ENCODE assay signal across 16 mouse cellular contexts in the genomic region with DNA sequence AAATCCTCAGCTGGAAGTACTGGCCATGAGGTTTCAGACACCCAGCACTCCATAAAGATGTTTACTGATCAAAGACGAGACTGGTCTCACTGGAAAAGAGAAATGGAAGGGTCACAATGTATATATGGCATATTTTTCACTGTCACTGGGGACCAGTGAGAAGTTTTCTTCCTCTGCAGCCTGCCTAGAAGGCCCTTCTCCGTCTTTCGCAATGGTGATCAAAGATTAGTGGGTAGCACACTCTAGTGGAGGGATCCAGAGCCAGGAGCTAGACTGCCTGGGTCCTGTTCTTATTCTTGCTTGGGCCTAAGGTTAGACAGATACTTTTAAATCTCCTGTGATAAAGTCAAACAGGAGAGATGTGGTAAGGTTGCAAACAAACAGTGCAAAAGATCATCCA.
DNase-seq lines count a peak whose midpoint lies in the region; ATAC-seq and TF ChIP-seq lines count a peak whose summit lies in the region.
"Had no signal": no experiment of that assay in that cellular context is flagged by ENCODE, and none has a peak within 500 bp of the region (broad histone marks: within the 10 kb centered on the region; RNA-seq: fewer than 3 reads in every experiment).

No protein-coding gene starts in this region.

- no peak for TF ChIP-seq EP300 in liver, embryonic 14.5 days (IDR thresholded peaks at IDR 0.05; ENCODE audit: low read depth)

- no peak overlapping the region for H3K4me2 ChIP-seq in hindbrain, embryonic 11.5 days (replicated peaks; ENCODE audit: low read depth, low read length)
- H3K4me2 ChIP-seq in hindbrain, embryonic 13.5 days: no peak overlapping the region
- no peak overlapping the region for H3K4me2 ChIP-seq in liver, embryonic 14.5 days (ENCODE audit: low read depth)
- H3K4me2 ChIP-seq in liver, embryonic 12.5 days: no peak overlapping the region

- 0 out of 2 replicates have a peak, but pooled peaks cover 2% of the 10 kb centered on the region for H3K4me1 ChIP-seq in hindbrain, embryonic 11.5 days (replicated peaks; ENCODE audit: control insufficient read depth, insufficient read depth, low read length)
- H3K4me1 ChIP-seq in hindbrain, embryonic 13.5 days (replicated peaks): peaks cover 20% of the 10 kb centered on the region
- no peaks in the 10 kb centered on the region for H3K4me1 ChIP-seq in liver, embryonic 14.5 days (replicated peaks; ENCODE audit: control insufficient read depth in 2 of 2, insufficient read depth in 2 of 2, low read length in 1 of 2)
- no peaks in the 10 kb centered on the region for H3K4me1 ChIP-seq in liver, embryonic 12.5 days
- H3K4me1 ChIP-seq in cortical plate, adult 2 months (ENCODE audit: control insufficient read depth, insufficient read depth, low read length): peaks cover 2% of the 10 kb centered on the region; the same call in 1 of the 2 replicates
- no peaks in the 10 kb centered on the region for H3K4me1 ChIP-seq in lung, adult 2 months (ENCODE audit: control insufficient read depth, insufficient read depth, low read length)
- H3K4me1 ChIP-seq: heart, embryonic 10.5 days had no signal

- peaks cover 13% of the 10 kb centered on the region; the same call in 1 of the 2 replicates for H3K27me3 ChIP-seq in hindbrain, embryonic 11.5 days (ENCODE audit: control insufficient read depth, insufficient read depth, low read length)
- peaks cover 36% of the 10 kb centered on the region for H3K27me3 ChIP-seq in hindbrain, embryonic 13.5 days
- no peaks in the 10 kb centered on the region for H3K27me3 ChIP-seq in liver, embryonic 14.5 days (ENCODE audit: control insufficient read depth, insufficient read depth, low read length)
- H3K27me3 ChIP-seq in liver, embryonic 12.5 days (replicated peaks): no peaks in the 10 kb centered on the region
- H3K27me3 ChIP-seq: CH12.LX, Patski had no signal

- TF ChIP-seq CTCF in liver, embryonic 14.5 days (IDR thresholded peaks at IDR 0.05; ENCODE audit: low read depth): peak; percentile 7; the same call in 1 of the 2 replicates
- TF ChIP-seq CTCF in cortical plate, adult 2 months (IDR thresholded peaks at IDR 0.05; ENCODE audit: extremely low read depth, insufficient read depth, low read length): 0 out of 2 replicates have a peak, but pooled peaks have one; percentile 34
- no peak for TF ChIP-seq CTCF in lung, adult 2 months (IDR thresholded peaks at IDR 0.05; ENCODE audit: insufficient read depth, low read length)

- WGBS in hindbrain, embryonic 11.5 days: 44% methylated on average over 3 of the region's 3 CpGs
- 40% methylated on average over 3 of the region's 3 CpGs for WGBS in hindbrain, embryonic 13.5 days
- WGBS in liver, embryonic 14.5 days (ENCODE audit: insufficient replicate concordance): 30% methylated on average over 3 of the region's 3 CpGs
- WGBS in liver, embryonic 12.5 days (ENCODE audit: insufficient replicate concordance): 50% methylated on average over 3 of the region's 3 CpGs
- 53% methylated on average over 3 of the region's 3 CpGs for WGBS in lung, adult 2 months

- no peak overlapping the region for H3K27ac ChIP-seq in hindbrain, embryonic 11.5 days (ENCODE audit: low read depth, low read length)
- H3K27ac ChIP-seq in hindbrain, embryonic 13.5 days: no peak overlapping the region
- no peak overlapping the region for H3K27ac ChIP-seq in liver, embryonic 14.5 days
- H3K27ac ChIP-seq in liver, embryonic 12.5 days: no peak overlapping the region
- H3K27ac ChIP-seq in cortical plate, adult 2 months (ENCODE audit: insufficient read depth, low read length): no peak overlapping the region
- H3K27ac ChIP-seq: heart, embryonic 10.5 days had no signal

- no peak overlapping the region for H3K4me3 ChIP-seq in hindbrain, embryonic 11.5 days (ENCODE audit: low read depth, low read length)
- no peak overlapping the region for H3K4me3 ChIP-seq in hindbrain, embryonic 13.5 days
- H3K4me3 ChIP-seq in liver, embryonic 14.5 days (ENCODE audit: insufficient read depth in 1 of 2, low read depth in 2 of 2, low read length in 2 of 2): no peak overlapping the region
- H3K4me3 ChIP-seq in liver, embryonic 12.5 days: no peak overlapping the region
- H3K4me3 ChIP-seq in cortical plate, adult 2 months (ENCODE audit: insufficient read depth, low read length): no peak overlapping the region
- H3K4me3 ChIP-seq in lung, adult 2 months (replicated peaks; ENCODE audit: extremely low read depth, low read depth, low read length): no peak overlapping the region
- H3K4me3 ChIP-seq: heart, embryonic 10.5 days had no signal

- no peak for TF ChIP-seq POLR2A in cortical plate, adult 2 months (IDR thresholded peaks at IDR 0.05; ENCODE audit: extremely low read depth, insufficient read depth, low read length)
- TF ChIP-seq POLR2A in lung, adult 2 months (IDR thresholded peaks at IDR 0.05; ENCODE audit: borderline replicate concordance, extremely low read depth, low read depth, low read length): no peak

- no peaks in the 10 kb centered on the region for H3K36me3 ChIP-seq in hindbrain, embryonic 11.5 days (ENCODE audit: control insufficient read depth, insufficient read depth, low read length)
- no peaks in the 10 kb centered on the region for H3K36me3 ChIP-seq in hindbrain, embryonic 13.5 days
- H3K36me3 ChIP-seq in liver, embryonic 14.5 days (replicated peaks; ENCODE audit: control insufficient read depth, insufficient read depth, low read depth): no peaks in the 10 kb centered on the region
- no peaks in the 10 kb centered on the region for H3K36me3 ChIP-seq in liver, embryonic 12.5 days
- H3K36me3 ChIP-seq: heart, embryonic 10.5 days had no signal

- no peak for ATAC-seq in hindbrain, embryonic 11.5 days (ENCODE audit: low FRiP score)
- no peak for ATAC-seq in hindbrain, embryonic 13.5 days (ENCODE audit: low FRiP score)
- ATAC-seq in liver, embryonic 14.5 days (ENCODE audit: insufficient read depth): no peak
- no peak for ATAC-seq in liver, embryonic 12.5 days
- ATAC-seq: Patski had no signal

- DNase-seq in hindbrain, embryonic 11.5 days (ENCODE audit: low spot score): peak; percentile 35
- no peak for DNase-seq in liver, embryonic 14.5 days (ENCODE audit: low read depth in 3 of 3, low spot score in 3 of 3)
- DNase-seq in fibroblast of lung, adult 2 months (ENCODE audit: low read depth): peak; percentile 2
- DNase-seq in lung, adult 2 months: no peak
- DNase-seq in kidney, postnatal 36 days: no peak
- DNase-seq: adrenal gland, adult 2 months; gastrocnemius, postnatal 10 days; kidney, adult 9 months; lung, adult 18-20 months; thymus, adult 2 months had no signal

- H3K9me3 ChIP-seq in hindbrain, embryonic 11.5 days (ENCODE audit: control insufficient read depth, low read length): no peaks in the 10 kb centered on the region
- H3K9me3 ChIP-seq in hindbrain, embryonic 13.5 days: no peaks in the 10 kb centered on the region
- no peaks in the 10 kb centered on the region for H3K9me3 ChIP-seq in liver, embryonic 14.5 days (ENCODE audit: control insufficient read depth, low read length)
- H3K9me3 ChIP-seq in liver, embryonic 12.5 days (replicated peaks): no peaks in the 10 kb centered on the region
- H3K9me3 ChIP-seq: heart, embryonic 10.5 days had no signal

- H3K9ac ChIP-seq in hindbrain, embryonic 11.5 days (ENCODE audit: low read depth, low read length): no peak overlapping the region
- H3K9ac ChIP-seq in hindbrain, embryonic 13.5 days: no peak overlapping the region
- no peak overlapping the region for H3K9ac ChIP-seq in liver, embryonic 14.5 days (replicated peaks)
- H3K9ac ChIP-seq in liver, embryonic 12.5 days: no peak overlapping the region

Comparison
In these comparisons a context has a peak if more than half of its experiments do, and no peak if none do; other contexts are left out.
1. DNase-seq: peak in hindbrain, embryonic 11.5 days (single experiment) and fibroblast of lung, adult 2 months (single experiment); none in liver, embryonic 14.5 days (0 of 3), lung, adult 2 months (single experiment) and kidney, postnatal 36 days (0 of 2).